Mouse (Mus musculus) adrenal gland, adult 2 months (tissue): Measurements from ENCODE around the gene Tjp1. TPM values are rescaled to one million over a fixed set of nuclear protein-coding genes. Genes with fewer than 3 reads are reported as not detected.

Source experiments
- DNase-seq: peaks from one replicate; pipeline ENCODE4 v3.0.0; 2021
- polyA plus RNA-seq: library from polyadenylated mRNA; depleted of rRNA; stranded (reverse); fragments of >200 nt; gene quantifications from 2 replicates; pipeline ENCODE4 v1.2.3, GENCODE M21; 2012
- total RNA-seq, 2 experiments: library from RNA; stranded (reverse); gene quantifications; 2 replicates each; pipeline ENCODE4 v1.2.3; 2021

The Tjp1 gene
- total and polyA plus RNA-seq, 3 experiments: 11.2 to 101 (median 61.1) TPM

GRCm38 (mm10) chr7:65489195-65489594, 38.4 kb downstream of the Tjp1 start:
- DNase-seq: no peak

GRCm38 (mm10) chr7:65486259-65486681, 41.3 kb downstream of the Tjp1 start:
- peak; percentile 43 for DNase-seq

GRCm38 (mm10) chr7:65484170-65484778, 43.3 kb downstream of the Tjp1 start:
- no peak for DNase-seq

- no peak for DNase-seq
Observed at GRCm38 (mm10) chr7:65482216-65482615, 45.4 kb downstream of the Tjp1 start.

GRCm38 (mm10) chr7:65472048-65472447, 55.5 kb downstream of the Tjp1 start:
- no peak for DNase-seq

- DNase-seq: no peak
Observed at GRCm38 (mm10) chr7:65471406-65471805, 56.2 kb downstream of the Tjp1 start.

GRCm38 (mm10) chr7:65470214-65470613, 57.4 kb downstream of the Tjp1 start:
- DNase-seq: no peak

- DNase-seq: peak; percentile 78
Observed at GRCm38 (mm10) chr7:65469666-65470065, 57.9 kb downstream of the Tjp1 start.

- peak; percentile 82 for DNase-seq
Observed at GRCm38 (mm10) chr7:65468191-65468590, 59.4 kb downstream of the Tjp1 start.

GRCm38 (mm10) chr7:65467306-65468021, 60.1 kb downstream of the Tjp1 start:
- DNase-seq: peak; percentile 35

GRCm38 (mm10) chr7:65466137-65466536, 61.4 kb downstream of the Tjp1 start:
- no peak for DNase-seq

GRCm38 (mm10) chr7:65464518-65465037, 63.0 kb downstream of the Tjp1 start:
- DNase-seq: no peak

GRCm38 (mm10) chr7:65463438-65463837, 64.1 kb downstream of the Tjp1 start:
- DNase-seq: no peak

GRCm38 (mm10) chr7:65461412-65461811, 66.2 kb downstream of the Tjp1 start:
- no peak for DNase-seq

- DNase-seq: no peak
Observed at GRCm38 (mm10) chr7:65460196-65460595, 67.4 kb downstream of the Tjp1 start.

GRCm38 (mm10) chr7:65456031-65456430, 71.5 kb downstream of the Tjp1 start:
- DNase-seq: peak; percentile 24

GRCm38 (mm10) chr7:65455208-65455607, 72.4 kb downstream of the Tjp1 start:
- DNase-seq: no peak

GRCm38 (mm10) chr7:65454269-65454668, 73.3 kb downstream of the Tjp1 start:
- DNase-seq: no peak

GRCm38 (mm10) chr7:65452246-65452645, 75.3 kb downstream of the Tjp1 start:
- peak; percentile 28 for DNase-seq

GRCm38 (mm10) chr7:65450158-65450557, 77.4 kb downstream of the Tjp1 start:
- DNase-seq: no peak

- DNase-seq: peak; percentile 58
Observed at GRCm38 (mm10) chr7:65441505-65441904, 86.1 kb downstream of the Tjp1 start.

- DNase-seq: no peak
Observed at GRCm38 (mm10) chr7:65439518-65439917, 88.1 kb downstream of the Tjp1 start.

GRCm38 (mm10) chr7:65438146-65438545, 89.4 kb downstream of the Tjp1 start:
- no peak for DNase-seq

GRCm38 (mm10) chr7:65436921-65437320, 90.7 kb downstream of the Tjp1 start:
- DNase-seq: no peak
